Mouse (Mus musculus) cerebellum, adult 2 months (tissue): ENCODE measurements around the gene Uqcrq.

Experiments
- CTCF ChIP-seq: fragments of 200-500 bp; IDR thresholded peaks from 2 replicates; pipeline ENCODE4 v1.5.1; 2011; ENCODE audit warnings: low read depth, mild to moderate bottlenecking, control low read depth, low read length, moderate library complexity, borderline replicate concordance; ENCODE audit not compliant: insufficient read depth
- POLR2A ChIP-seq: fragments of 200-500 bp; IDR thresholded peaks from 2 replicates; pipeline ENCODE4 v1.6.1; 2011; ENCODE audit warnings: low read length, control low read depth, borderline replicate concordance; ENCODE audit not compliant: insufficient read depth

DNA sequence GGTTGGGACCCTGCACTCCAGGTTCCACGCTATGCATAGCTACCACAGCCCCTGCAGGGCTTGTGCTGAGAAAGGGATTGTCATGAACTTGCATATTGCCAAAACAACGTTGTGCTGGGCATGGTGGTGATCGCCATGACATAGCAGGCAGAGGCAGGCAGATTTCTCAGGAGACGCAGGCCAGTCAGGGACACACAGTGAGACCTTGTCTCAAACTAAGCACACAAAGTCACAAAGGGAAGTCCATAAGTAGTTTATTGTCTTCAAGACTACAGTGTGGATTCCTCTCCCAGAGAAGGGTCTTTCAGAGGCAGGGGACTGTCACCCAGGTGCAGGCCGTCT is 1.9 kb downstream of the Uqcrq start:
- TF ChIP-seq POLR2A (no peak), CTCF (no peak)
